ENCODE assay signal across 31 mouse cellular contexts in genomic region chr7:140170863-140171262, GRCm38 (mm10). TPM values are rescaled to one million over a fixed set of nuclear protein-coding genes. Genes with fewer than 3 reads are reported as not detected.
DNase-seq lines count a peak whose midpoint lies in the region; ATAC-seq lines count a peak whose summit lies in the region.
"Had no signal": no experiment of that assay in that cellular context is flagged by ENCODE, and none has a peak within 500 bp of the region (broad histone marks: within the 10 kb centered on the region; RNA-seq: fewer than 3 reads in every experiment).

No protein-coding gene starts in this region.

- no peaks in the 10 kb centered on the region for H3K27me3 ChIP-seq in kidney, embryonic 14.5 days (ENCODE audit: control insufficient read depth, insufficient read depth, low read length)
- H3K27me3 ChIP-seq: embryonic facial prominence, embryonic 12.5 days; embryonic facial prominence, embryonic 15.5 days; heart, embryonic 12.5 days; heart, embryonic 15.5 days had no signal

- intact Hi-C loops in heart, postnatal 14 days (cut with DNase I), result no loop called here

- peak; percentile 57 for DNase-seq in heart, adult 11 months
- DNase-seq in heart, postnatal 14 days, result no peak
- peak; percentile 34 to 54 for DNase-seq in kidney, adult 8-10 months
- DNase-seq in kidney, adult 18-20 months, result no peak
- DNase-seq in kidney, postnatal 25 days, result peak; percentile 8 to 55
- DNase-seq: adrenal gland, postnatal 10 days; adrenal gland, postnatal 36 days; cerebellum, adult 18-20 months; cerebellum, adult 9-10 months; cerebellum, postnatal 14 days; forebrain, postnatal 0 days; gastrocnemius, adult 2 months; gastrocnemius, postnatal 14 days; heart, adult 18-20 months; heart, postnatal 10 days; heart, postnatal 4 days had no signal

- WGBS in kidney, embryonic 14.5 days, result 92% methylated on average over 3 of the region's 3 CpGs

- H3K27ac ChIP-seq in kidney, embryonic 14.5 days (ENCODE audit: low read depth, low read length), result no peak overlapping the region
- H3K27ac ChIP-seq: embryonic facial prominence, embryonic 12.5 days; embryonic facial prominence, embryonic 15.5 days; gastrocnemius, adult 2 months; heart, embryonic 15.5 days; hindbrain, embryonic 14.5 days; hindbrain, postnatal 0 days had no signal

- ATAC-seq in kidney, embryonic 14.5 days (ENCODE audit: low FRiP score, low TSS enrichment), result no peak
- ATAC-seq: activated CD4-positive, CD25-positive, alpha-beta regulatory T cell, adult 4 months; forebrain, embryonic 14.5 days; forebrain, postnatal 0 days; hindbrain, postnatal 0 days had no signal

- H3K4me2 ChIP-seq in kidney, embryonic 14.5 days (replicated peaks; ENCODE audit: low read depth, low read length), result no peak overlapping the region
- H3K4me2 ChIP-seq: embryonic facial prominence, embryonic 12.5 days; embryonic facial prominence, embryonic 15.5 days; heart, embryonic 12.5 days; heart, embryonic 15.5 days; hindbrain, embryonic 14.5 days had no signal

- no peak overlapping the region for H3K4me3 ChIP-seq in kidney, embryonic 14.5 days (ENCODE audit: low read length)
- H3K4me3 ChIP-seq: embryonic facial prominence, embryonic 12.5 days; embryonic facial prominence, embryonic 15.5 days; gastrocnemius, adult 2 months; heart, embryonic 12.5 days; heart, embryonic 15.5 days had no signal

- H3K9ac ChIP-seq in kidney, embryonic 14.5 days (ENCODE audit: low read depth, low read length), result no peak overlapping the region
- H3K9ac ChIP-seq: embryonic facial prominence, embryonic 12.5 days; embryonic facial prominence, embryonic 15.5 days; forebrain, postnatal 0 days; heart, embryonic 12.5 days; heart, embryonic 15.5 days; hindbrain, embryonic 14.5 days had no signal

- no peaks in the 10 kb centered on the region for H3K36me3 ChIP-seq in kidney, embryonic 14.5 days (ENCODE audit: control insufficient read depth, insufficient read depth, low read length)
- H3K36me3 ChIP-seq: embryonic facial prominence, embryonic 12.5 days; embryonic facial prominence, embryonic 15.5 days; heart, embryonic 12.5 days; heart, embryonic 15.5 days had no signal

- H3K9me3 ChIP-seq in kidney, embryonic 14.5 days (ENCODE audit: control insufficient read depth, low read length), result no peaks in the 10 kb centered on the region
- H3K9me3 ChIP-seq: embryonic facial prominence, embryonic 12.5 days; embryonic facial prominence, embryonic 15.5 days; heart, embryonic 12.5 days; heart, embryonic 15.5 days had no signal

- H3K4me1 ChIP-seq in kidney, embryonic 14.5 days (ENCODE audit: control insufficient read depth, insufficient read depth, low read length), result no peaks in the 10 kb centered on the region
- H3K4me1 ChIP-seq: embryonic facial prominence, embryonic 12.5 days; embryonic facial prominence, embryonic 15.5 days; heart, embryonic 12.5 days; heart, embryonic 15.5 days had no signal

RNA-seq across cellular contexts. Expression of gene Olfr523, which starts 2.2 kb away (rescaled TPM):
- not detected for total RNA-seq in heart, postnatal 14 days (2021)
- polyA plus RNA-seq in kidney, embryonic 14.5 days (2014; fragmentation: Nextera tagmentation; extraction: Ambion mirVana), result not detected in 2 replicates
- total RNA-seq: adrenal gland, adult 18-20 months; adrenal gland, postnatal 10 days; adrenal gland, postnatal 36 days; ES-E14; forebrain, postnatal 0 days; gastrocnemius, adult 2 months; gastrocnemius, postnatal 14 days; gastrocnemius, postnatal 4 days; heart, adult 18-20 months; heart, postnatal 10 days; heart, postnatal 4 days; hindbrain, postnatal 0 days had no signal
- polyA plus RNA-seq: activated CD4-positive, CD25-positive, alpha-beta regulatory T cell, adult 4 months; embryonic facial prominence, embryonic 12.5 days; forebrain, embryonic 11.5 days; forebrain, embryonic 14.5 days; forebrain, postnatal 0 days; heart, embryonic 12.5 days; heart, embryonic 15.5 days; hindbrain, embryonic 11.5 days; hindbrain, embryonic 14.5 days; hindbrain, postnatal 0 days had no signal

RNA-seq across cellular contexts. Expression of gene Olfr522, which starts 6.3 kb away (rescaled TPM):
- not detected for total RNA-seq in heart, postnatal 14 days (2021)
- not detected in 2 replicates for polyA plus RNA-seq in kidney, embryonic 14.5 days (2014; fragmentation: Nextera tagmentation; extraction: Ambion mirVana)
- total RNA-seq: adrenal gland, adult 18-20 months; adrenal gland, postnatal 10 days; adrenal gland, postnatal 36 days; ES-E14; forebrain, postnatal 0 days; gastrocnemius, adult 2 months; gastrocnemius, postnatal 14 days; gastrocnemius, postnatal 4 days; heart, adult 18-20 months; heart, postnatal 10 days; heart, postnatal 4 days; hindbrain, postnatal 0 days had no signal
- polyA plus RNA-seq: activated CD4-positive, CD25-positive, alpha-beta regulatory T cell, adult 4 months; embryonic facial prominence, embryonic 12.5 days; forebrain, embryonic 11.5 days; forebrain, embryonic 14.5 days; forebrain, postnatal 0 days; frontal cortex, adult 2 months; heart, embryonic 12.5 days; heart, embryonic 15.5 days; hindbrain, embryonic 11.5 days; hindbrain, embryonic 14.5 days; hindbrain, postnatal 0 days had no signal

RNA-seq across cellular contexts. Expression of gene Sprn, which starts 16.2 kb away (rescaled TPM):
- under 1 TPM; 0.32 to 0.41 TPM for total RNA-seq in heart, postnatal 14 days (2021)
- polyA plus RNA-seq in kidney, embryonic 14.5 days (2014; fragmentation: Nextera tagmentation; extraction: Ambion mirVana), result 0.13 and 0.14 TPM in 2 replicates
- polyA plus RNA-seq: activated CD4-positive, CD25-positive, alpha-beta regulatory T cell, adult 4 months had no signal

RNA-seq across cellular contexts. Expression of gene Mtg1, which starts 33.5 kb away (rescaled TPM):
- 10 to 100 TPM; 28.1 to 29.3 TPM for total RNA-seq in heart, postnatal 14 days (2021)
- 25.9 and 30.8 TPM in 2 replicates for polyA plus RNA-seq in kidney, embryonic 14.5 days (2014; fragmentation: Nextera tagmentation; extraction: Ambion mirVana)

RNA-seq across cellular contexts. Expression of gene Olfr524, which starts 34.9 kb away (rescaled TPM):
- not detected for total RNA-seq in heart, postnatal 14 days (2021)
- not detected in 2 replicates for polyA plus RNA-seq in kidney, embryonic 14.5 days (2014; fragmentation: Nextera tagmentation; extraction: Ambion mirVana)
- total RNA-seq: adrenal gland, adult 18-20 months; adrenal gland, postnatal 10 days; adrenal gland, postnatal 36 days; ES-E14; forebrain, postnatal 0 days; gastrocnemius, adult 2 months; gastrocnemius, postnatal 14 days; gastrocnemius, postnatal 4 days; heart, adult 18-20 months; heart, postnatal 10 days; heart, postnatal 4 days; hindbrain, postnatal 0 days had no signal
- polyA plus RNA-seq: embryonic facial prominence, embryonic 12.5 days; embryonic facial prominence, embryonic 15.5 days; forebrain, embryonic 11.5 days; forebrain, embryonic 14.5 days; forebrain, postnatal 0 days; frontal cortex, adult 2 months; heart, embryonic 12.5 days; hindbrain, embryonic 11.5 days; hindbrain, embryonic 14.5 days; hindbrain, postnatal 0 days had no signal

Comparison
In these comparisons a context has a peak if more than half of its experiments do, and no peak if none do; other contexts are left out.
1. DNase-seq: peak in heart, adult 11 months (single experiment), kidney, adult 8-10 months (2 of 2) and kidney, postnatal 25 days (2 of 2); none in heart, postnatal 14 days (0 of 2) and kidney, adult 18-20 months (single experiment).